Mouse (Mus musculus) erythroblast, embryonic 14.5 days (primary cell): ENCODE results near the gene D930048N14Rik.
"Not testable (repeated sequence)": the region's sequence is repeated elsewhere in the genome, so short reads cannot be mapped to it uniquely, and the experiment has no call there.

Experiments used
- GATA1 ChIP-seq: IDR thresholded peaks from 2 replicates; pipeline ENCODE4 v1.6.1; 2012; ENCODE audit warnings: low read length, inconsistent platforms, mixed read lengths
- TAL1 ChIP-seq: IDR thresholded peaks from 3 replicates; pipeline ENCODE4 v1.6.1; 2012; ENCODE audit warnings: low read length, inconsistent platforms, mixed read lengths

DNA sequence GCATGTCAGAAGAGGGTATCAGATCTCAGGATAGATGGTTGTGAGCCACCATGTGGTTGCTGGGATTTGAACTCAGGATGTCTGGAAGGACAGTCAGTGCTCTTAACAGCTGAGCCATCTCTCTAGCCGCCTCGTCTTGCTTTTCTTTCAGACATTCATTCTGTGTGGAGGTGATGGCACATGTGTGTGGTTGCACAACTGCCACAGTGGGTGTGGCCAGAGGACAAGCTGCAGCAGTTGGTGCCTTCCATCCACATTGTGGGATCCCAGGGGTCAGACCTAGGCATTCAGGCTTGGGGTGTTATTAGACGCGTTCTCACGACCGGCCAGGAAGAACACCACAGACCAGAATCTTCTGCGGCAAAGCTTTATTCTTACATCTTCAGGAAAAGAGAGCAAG lies 14.0 kb downstream of the D930048N14Rik start:
- not testable (repeated sequence) for TF ChIP-seq GATA1, TAL1
